ENCODE assay signal across 8 mouse cellular contexts in the genomic region with DNA sequence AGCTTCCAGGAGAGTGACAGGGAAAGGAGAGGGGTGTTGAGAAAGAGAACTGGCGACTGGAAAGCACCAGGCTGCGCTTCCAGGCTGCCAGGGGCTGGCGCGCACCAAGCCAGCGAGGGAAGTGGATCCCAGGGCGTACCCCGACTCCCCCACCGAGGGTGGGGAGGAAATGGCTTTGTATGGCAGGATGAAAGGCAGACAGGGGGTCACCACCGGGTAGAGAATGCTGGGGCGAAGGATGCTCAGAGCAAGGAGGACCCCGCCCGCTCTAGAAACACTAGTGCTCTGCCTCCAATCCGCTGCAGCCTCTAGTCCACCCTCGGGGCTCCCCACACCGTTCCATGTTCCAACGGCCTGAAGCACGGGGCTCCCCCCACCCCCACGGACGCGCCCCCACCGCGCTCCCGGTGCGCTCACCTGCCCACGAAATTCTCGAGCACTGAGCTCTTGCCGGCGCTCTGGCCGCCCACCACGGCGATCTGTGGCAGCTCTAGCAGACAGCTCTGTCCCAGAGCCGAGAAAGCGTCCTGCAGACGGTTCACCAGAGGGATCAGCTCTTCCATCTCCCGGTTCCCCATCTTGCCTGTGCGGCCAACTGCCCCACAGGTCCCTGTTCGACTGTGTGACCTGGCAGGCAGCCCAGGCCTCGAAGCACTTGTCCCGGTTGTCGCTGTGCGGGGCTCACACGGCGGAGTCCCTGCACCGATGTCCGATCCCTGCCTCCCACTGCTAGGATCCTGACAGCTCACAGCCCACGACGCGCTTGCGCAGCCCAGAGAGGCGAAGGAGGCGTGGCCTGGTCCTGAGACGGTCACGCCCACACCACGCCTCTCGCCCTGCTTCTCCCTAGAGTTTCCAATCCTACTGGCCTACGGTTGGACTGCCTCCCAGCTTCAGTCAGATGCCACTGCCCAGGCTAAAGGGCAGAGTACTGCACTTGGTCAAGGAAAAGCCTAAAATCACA. TPM values are rescaled to one million over a fixed set of nuclear protein-coding genes. Genes with fewer than 3 reads are reported as not detected.
DNase-seq lines count a peak whose midpoint lies in the region; ATAC-seq and TF ChIP-seq lines count a peak whose summit lies in the region.

A gene (minus strand): TSS at position 789 of the 964 bp plus-strand sequence.

- in situ Hi-C loops in Patski (cut with MboI; ENCODE audit: low pct_unique_long_range_greater_than_20kb) = loop anchor here (10.0 kb wide), 1 partner anchor 113 kb away; no protein-coding TSS in a partner anchor

- H3K36me3 ChIP-seq in hindbrain, embryonic 11.5 days (ENCODE audit: control insufficient read depth, insufficient read depth, low read length) = no peaks in the 10 kb centered on the region
- no peaks in the 10 kb centered on the region for H3K36me3 ChIP-seq in lung, embryonic 16.5 days (ENCODE audit: control insufficient read depth, insufficient read depth, low read length)

- no peaks in the 10 kb centered on the region for H3K4me1 ChIP-seq in hindbrain, embryonic 11.5 days (replicated peaks; ENCODE audit: control insufficient read depth, insufficient read depth, low read length)
- H3K4me1 ChIP-seq in lung, embryonic 16.5 days (replicated peaks; ENCODE audit: control insufficient read depth, insufficient read depth, low read length) = 0 out of 2 replicates have a peak, but pooled peaks cover 7% of the 10 kb centered on the region

- 0% methylated on average over 48 of the region's 56 CpGs for WGBS in hindbrain, embryonic 11.5 days
- WGBS in lung, embryonic 16.5 days = under 1% methylated on average over 56 of the region's 56 CpGs

- peak within 1 kb of the TSS; percentile 64 for H3K4me3 ChIP-seq in hindbrain, embryonic 11.5 days (ENCODE audit: low read depth, low read length)
- H3K4me3 ChIP-seq in lung, embryonic 16.5 days (ENCODE audit: low read length) = peak within 1 kb of the TSS; percentile 70

- CTCF ChIA-PET in Patski (lab: Charles Lee) = interaction anchor here (0.7 to 1.9 kb wide), 10 partner anchors 19 to 119 kb away, joined by 3 to 13 read pairs (median 4); no protein-coding TSS in a partner anchor

- POLR2A ChIA-PET in Patski (lab: Charles Lee) = interaction anchor here (0.6 to 1.4 kb wide), 6 partner anchors 16 to 119 kb away, joined by 3 to 4 read pairs (median 4); no protein-coding TSS in a partner anchor

- TF ChIP-seq CTCF in Patski (IDR thresholded peaks at IDR 0.05) = peak; percentile 53

- ATAC-seq in Patski = peak; percentile 92
- ATAC-seq in hindbrain, embryonic 11.5 days (ENCODE audit: low FRiP score) = peak; percentile 99
- peak; percentile 99 for ATAC-seq in lung, embryonic 16.5 days (ENCODE audit: low read depth)

- no peaks in the 10 kb centered on the region for H3K9me3 ChIP-seq in hindbrain, embryonic 11.5 days (ENCODE audit: control insufficient read depth, low read length)
- H3K9me3 ChIP-seq in lung, embryonic 16.5 days (ENCODE audit: control insufficient read depth, low read length) = no peaks in the 10 kb centered on the region

- peak within 1 kb of the TSS; percentile 91 for H3K4me2 ChIP-seq in hindbrain, embryonic 11.5 days (replicated peaks; ENCODE audit: low read depth, low read length)
- H3K4me2 ChIP-seq in lung, embryonic 16.5 days (ENCODE audit: low read depth, low read length) = peak within 1 kb of the TSS; percentile 100

- H3K9ac ChIP-seq in hindbrain, embryonic 11.5 days (ENCODE audit: low read depth, low read length) = peak within 1 kb of the TSS; percentile 67
- peak within 1 kb of the TSS; percentile 70 for H3K9ac ChIP-seq in lung, embryonic 16.5 days (ENCODE audit: low read length)

- peak; percentile 73 for DNase-seq in Patski (ENCODE audit: low read depth, low spot score)
- peak; percentile 94 to 96 for DNase-seq in cerebellum, postnatal 10 days
- DNase-seq in frontal cortex, postnatal 10 days (ENCODE audit: low spot score in 2 of 2) = peak; percentile 83 to 88
- DNase-seq in hindbrain, embryonic 11.5 days (ENCODE audit: low spot score) = peak; percentile 94
- peak; percentile 95 for DNase-seq in layer of hippocampus, adult 9-11 months
- DNase-seq in ovary, postnatal 36 days (ENCODE audit: low spot score) = peak; percentile 87
- DNase-seq in thymus, postnatal 36 days = peak; percentile 38 to 41

- no peak within 1 kb of the TSS for H3K27ac ChIP-seq in hindbrain, embryonic 11.5 days (ENCODE audit: low read depth, low read length)
- H3K27ac ChIP-seq in lung, embryonic 16.5 days (ENCODE audit: low read length) = no peak within 1 kb of the TSS

- H3K27me3 ChIP-seq in Patski = no peaks in the 10 kb centered on the region
- peaks cover 7% of the 10 kb centered on the region; the same call in 1 of the 2 replicates for H3K27me3 ChIP-seq in hindbrain, embryonic 11.5 days (ENCODE audit: control insufficient read depth, insufficient read depth, low read length)
- peaks cover 19% of the 10 kb centered on the region for H3K27me3 ChIP-seq in lung, embryonic 16.5 days (ENCODE audit: control insufficient read depth, insufficient read depth, low read depth, low read length)

RNA-seq across cellular contexts. Expression of the gene that starts here (rescaled TPM):
- 35.6 TPM for polyA plus RNA-seq in Patski (2021)
- polyA plus RNA-seq in hindbrain, embryonic 11.5 days (2014; fragmentation: Nextera tagmentation; extraction: Ambion mirVana) = 12.0 TPM in 2 replicates
- polyA plus RNA-seq in lung, embryonic 16.5 days (2015; fragmentation: Nextera tagmentation; extraction: Ambion mirVana) = 2.8 and 3.0 TPM in 2 replicates

Comparison
In these comparisons a context has a peak if more than half of its experiments do, and no peak if none do; other contexts are left out.
1. DNase-seq: peak in every context shown above with its lines; median percentile 95 in cerebellum, postnatal 10 days; 95 in layer of hippocampus, adult 9-11 months; 94 in hindbrain, embryonic 11.5 days; 87 in ovary, postnatal 36 days; 86 in frontal cortex, postnatal 10 days; 73 in Patski; 40 in thymus, postnatal 36 days.